Mouse (Mus musculus) brain, embryonic 14.5 days (tissue): Measurements from ENCODE around the gene Diaph3.

Experiments
- CTCF ChIP-seq: fragments of 200-500 bp; IDR thresholded peaks from 2 replicates; pipeline ENCODE4 v1.5.1; 2012; ENCODE audit warnings: inconsistent platforms, mild to moderate bottlenecking, moderate library complexity, borderline replicate concordance; ENCODE audit not compliant: insufficient read depth, insufficient read length; ENCODE audit errors: extremely low read depth
- POLR2A ChIP-seq: fragments of 200-500 bp; IDR thresholded peaks from 2 replicates; pipeline ENCODE4 v1.6.1; 2012; ENCODE audit warnings: mild to moderate bottlenecking, inconsistent platforms, borderline replicate concordance; ENCODE audit not compliant: poor library complexity, insufficient read depth, insufficient read length, severe bottlenecking; ENCODE audit errors: extremely low read depth

GRCm38 (mm10) chr14:86741855-86742531 lies 399.0 kb downstream of the Diaph3 start:
- TF ChIP-seq CTCF (no peak), POLR2A (no peak)
